Comparison of ENCODE assay signal across 12 mouse cellular contexts in genomic region chr5:135442430-135442829, GRCm38 (mm10). TPM values are rescaled to one million over a fixed set of nuclear protein-coding genes. Genes with fewer than 3 reads are reported as not detected.
A peak's percentile ranks its signal among the peaks of the same experiment; 100 is the strongest.
DNase-seq lines count a peak whose midpoint lies in the region; ATAC-seq and TF ChIP-seq lines count a peak whose summit lies in the region.
"Had no signal": no experiment of that assay in that cellular context is flagged by ENCODE, and none has a peak within 500 bp of the region (broad histone marks: within the 10 kb centered on the region; RNA-seq: fewer than 3 reads in every experiment).

No protein-coding gene starts in this region.

- H3K9me3 ChIP-seq in intestine, embryonic 14.5 days (ENCODE audit: control insufficient read depth, low read length): no peaks in the 10 kb centered on the region
- no peaks in the 10 kb centered on the region for H3K9me3 ChIP-seq in intestine, embryonic 16.5 days (ENCODE audit: control insufficient read depth, low read length)
- H3K9me3 ChIP-seq in kidney, postnatal 0 days (replicated peaks; ENCODE audit: low read length): no peaks in the 10 kb centered on the region
- H3K9me3 ChIP-seq: G1E; midbrain, embryonic 12.5 days had no signal

- 48% methylated on average over 7 of the region's 7 CpGs for WGBS in intestine, embryonic 14.5 days
- 60% methylated on average over 7 of the region's 7 CpGs for WGBS in intestine, embryonic 16.5 days
- 35% methylated on average over 7 of the region's 7 CpGs for WGBS in kidney, postnatal 0 days

- H3K27ac ChIP-seq in intestine, embryonic 14.5 days (ENCODE audit: low read depth): peak overlapping the region; percentile 18; the same call in 1 of the 2 replicates
- H3K27ac ChIP-seq in intestine, embryonic 16.5 days (ENCODE audit: low read length): no peak overlapping the region
- H3K27ac ChIP-seq in kidney, postnatal 0 days: peak overlapping the region; percentile 44
- H3K27ac ChIP-seq: midbrain, embryonic 12.5 days had no signal

- no peak overlapping the region for H3K4me2 ChIP-seq in intestine, embryonic 14.5 days (ENCODE audit: low read length)
- H3K4me2 ChIP-seq in intestine, embryonic 16.5 days (ENCODE audit: low read depth, low read length): no peak overlapping the region
- no peak overlapping the region for H3K4me2 ChIP-seq in kidney, postnatal 0 days (ENCODE audit: low read length)
- H3K4me2 ChIP-seq: midbrain, embryonic 12.5 days had no signal

- peaks cover 34% of the 10 kb centered on the region for H3K36me3 ChIP-seq in intestine, embryonic 14.5 days (ENCODE audit: control insufficient read depth, insufficient read depth, low read length)
- 0 out of 2 replicates have a peak, but pooled peaks cover 2% of the 10 kb centered on the region for H3K36me3 ChIP-seq in intestine, embryonic 16.5 days (ENCODE audit: control insufficient read depth, insufficient read depth, low read length)
- H3K36me3 ChIP-seq in kidney, postnatal 0 days (ENCODE audit: insufficient read depth, low read length): peaks cover 24% of the 10 kb centered on the region
- H3K36me3 ChIP-seq: G1E had no signal

- H3K27me3 ChIP-seq in intestine, embryonic 14.5 days (replicated peaks; ENCODE audit: control insufficient read depth, insufficient read depth, low read length): no peaks in the 10 kb centered on the region
- H3K27me3 ChIP-seq in intestine, embryonic 16.5 days (replicated peaks; ENCODE audit: control insufficient read depth, insufficient read depth, low read length): no peaks in the 10 kb centered on the region
- no peaks in the 10 kb centered on the region for H3K27me3 ChIP-seq in kidney, postnatal 0 days (ENCODE audit: insufficient read depth, low read length)
- H3K27me3 ChIP-seq: midbrain, embryonic 12.5 days had no signal

- DNase-seq in adrenal gland, adult 2 months: peak; percentile 11
- no peak for DNase-seq in adrenal gland, adult 18-20 months (ENCODE audit: low spot score in 2 of 2)
- no peak for DNase-seq in intestine, embryonic 14.5 days (ENCODE audit: low spot score)
- peak; percentile 66 for DNase-seq in adipocyte (ENCODE audit: low spot score)
- peak; percentile 90 for DNase-seq in kidney, postnatal 0 days (ENCODE audit: low spot score)
- DNase-seq in thymus, postnatal 10 days (ENCODE audit: low spot score in 2 of 2): no peak
- DNase-seq in layer of hippocampus, adult 9-11 months: no peak
- DNase-seq: heart, postnatal 14 days had no signal

- TF ChIP-seq CTCF in kidney, postnatal 0 days (IDR thresholded peaks at IDR 0.05; ENCODE audit: low read depth): no peak

- no peak overlapping the region for H3K9ac ChIP-seq in intestine, embryonic 14.5 days (ENCODE audit: low read length)
- no peak overlapping the region for H3K9ac ChIP-seq in intestine, embryonic 16.5 days (ENCODE audit: low read depth, low read length)
- no peak overlapping the region for H3K9ac ChIP-seq in kidney, postnatal 0 days (ENCODE audit: low read depth, low read length)
- H3K9ac ChIP-seq: midbrain, embryonic 12.5 days had no signal

- H3K4me3 ChIP-seq in intestine, embryonic 14.5 days (ENCODE audit: low read depth, low read length): no peak overlapping the region
- no peak overlapping the region for H3K4me3 ChIP-seq in intestine, embryonic 16.5 days (ENCODE audit: low read length)
- no peak overlapping the region for H3K4me3 ChIP-seq in kidney, postnatal 0 days (replicated peaks; ENCODE audit: low read depth, low read length)
- H3K4me3 ChIP-seq: midbrain, embryonic 12.5 days had no signal

- no peak for ATAC-seq in intestine, embryonic 14.5 days (replicated peaks; ENCODE audit: low FRiP score, low TSS enrichment, low read depth)
- ATAC-seq in intestine, embryonic 16.5 days: no peak
- ATAC-seq in kidney, postnatal 0 days (replicated peaks; ENCODE audit: low FRiP score, low read depth): peak; percentile 63
- ATAC-seq: forebrain, embryonic 16.5 days had no signal

- H3K4me1 ChIP-seq in intestine, embryonic 14.5 days (replicated peaks; ENCODE audit: control insufficient read depth, insufficient read depth, low read length): no peaks in the 10 kb centered on the region; the same call in 1 of the 2 replicates
- no peaks in the 10 kb centered on the region for H3K4me1 ChIP-seq in intestine, embryonic 16.5 days (ENCODE audit: control insufficient read depth, insufficient read depth, low read length)
- no peaks in the 10 kb centered on the region for H3K4me1 ChIP-seq in kidney, postnatal 0 days (replicated peaks; ENCODE audit: insufficient read depth, low read length)
- H3K4me1 ChIP-seq: midbrain, embryonic 12.5 days had no signal

RNA-seq across cellular contexts. Expression of gene Pom121, which starts 48.1 kb away (rescaled TPM):
- 10 to 100 TPM; 18.7 to 23.3 TPM for total RNA-seq in adrenal gland, adult 2 months (2021)
- polyA plus RNA-seq in adrenal gland, adult 2 months (2012; rRNA removed): 32.7 and 36.3 TPM in 2 replicates
- total RNA-seq in adrenal gland, adult 18-20 months (2021): 10 to 100 TPM; 22.2 to 23.3 TPM
- polyA plus RNA-seq in intestine, embryonic 14.5 days (2014; fragmentation: Nextera tagmentation; extraction: Ambion mirVana): 14.8 and 16.5 TPM in 2 replicates
- polyA plus RNA-seq in intestine, embryonic 16.5 days (2015; fragmentation: Nextera tagmentation; extraction: Ambion mirVana): 6.9 and 7.5 TPM in 2 replicates
- polyA plus RNA-seq in kidney, postnatal 0 days (2015; fragmentation: Nextera tagmentation; extraction: Ambion mirVana): 8.1 and 8.9 TPM in 2 replicates

Comparison
In these comparisons a context has a peak if more than half of its experiments do, and no peak if none do; other contexts are left out.
1. DNase-seq: peak in adrenal gland, adult 2 months (single experiment), adipocyte (single experiment) and kidney, postnatal 0 days (single experiment); none in adrenal gland, adult 18-20 months (0 of 2), intestine, embryonic 14.5 days (single experiment), thymus, postnatal 10 days (0 of 2) and layer of hippocampus, adult 9-11 months (single experiment).